Mouse (Mus musculus): ENCODE data around the gene Prkar2b.
"Not testable (repeated sequence)": the region's sequence is repeated elsewhere in the genome, so short reads cannot be mapped to it uniquely, and the experiment has no call there.

The Prkar2b gene

GRCm38 (mm10) chr12:32059707-32060106, 1.4 kb downstream of the Prkar2b start:
- no peak for DNase-seq

- DNase-seq = no peak
Measured at GRCm38 (mm10) chr12:32059135-32059534, 2.0 kb downstream of the Prkar2b start.

DNA sequence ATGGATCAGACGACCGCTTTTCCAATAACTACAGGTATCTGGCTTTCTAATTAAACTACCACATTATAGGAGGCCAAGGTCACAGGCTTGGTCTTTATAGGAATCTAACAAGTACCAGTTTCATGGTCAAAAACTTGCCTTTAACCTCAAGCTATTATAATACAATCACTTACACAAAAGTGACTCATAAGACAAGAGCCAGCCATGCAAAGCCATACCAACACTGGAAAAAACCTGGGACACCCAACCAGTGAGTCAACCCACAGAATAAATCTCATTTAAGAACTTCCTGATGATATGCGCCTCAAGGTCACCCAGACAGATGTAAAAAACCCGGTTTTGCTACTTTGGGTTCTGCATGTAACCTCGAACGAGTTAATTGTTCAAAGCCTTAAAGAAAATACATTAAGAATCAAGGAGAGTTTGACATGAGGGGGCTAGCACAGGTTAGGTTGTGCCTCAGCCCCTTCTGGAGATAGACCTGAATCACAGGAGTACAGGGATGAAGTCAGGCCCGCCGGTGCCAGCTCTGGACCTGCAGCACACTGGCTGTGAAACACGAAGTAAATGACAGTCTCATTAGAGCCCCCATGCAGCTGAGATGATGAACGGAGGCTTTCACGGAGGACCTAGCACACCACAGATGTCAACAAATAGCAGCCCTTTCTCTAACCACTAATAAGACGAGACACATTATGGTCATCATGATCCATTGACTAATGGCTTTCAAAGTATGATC, 3.5 kb downstream of the Prkar2b start:
- no peak for DNase-seq

GRCm38 (mm10) chr12:32055797-32056196, 5.3 kb downstream of the Prkar2b start:
- DNase-seq = no peak

DNA sequence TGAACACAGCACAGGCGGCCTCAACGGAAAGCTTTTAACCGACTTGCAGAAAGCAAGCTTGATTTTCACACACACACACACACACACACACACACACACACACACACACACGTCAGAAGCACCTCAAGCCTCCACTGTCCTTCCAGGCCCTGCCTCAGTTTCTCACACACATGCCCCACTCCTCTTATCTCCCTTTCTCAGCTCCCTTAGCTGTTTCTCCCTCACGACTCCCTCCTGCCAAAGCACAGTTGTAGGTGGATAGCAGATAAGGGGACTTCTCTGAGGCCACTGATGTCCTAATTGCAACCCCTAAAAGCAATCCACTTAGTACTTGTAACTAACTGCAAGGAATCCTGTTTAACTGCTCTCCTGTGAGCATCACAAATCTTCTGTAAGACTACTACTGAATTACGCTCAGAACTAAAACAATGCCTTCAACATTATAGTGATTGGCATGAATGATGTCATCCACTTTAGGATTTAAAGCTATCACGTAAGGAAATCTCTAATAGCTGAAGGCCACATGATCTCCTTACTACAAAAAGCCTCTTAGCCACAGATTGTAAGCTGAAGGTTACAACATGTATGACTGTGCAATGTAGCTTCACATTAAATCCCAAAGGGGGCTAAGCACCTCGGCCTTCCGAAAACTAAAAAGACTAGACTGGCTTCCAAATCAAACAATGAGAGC, 6.5 kb downstream of the Prkar2b start:
- no peak for DNase-seq

DNA sequence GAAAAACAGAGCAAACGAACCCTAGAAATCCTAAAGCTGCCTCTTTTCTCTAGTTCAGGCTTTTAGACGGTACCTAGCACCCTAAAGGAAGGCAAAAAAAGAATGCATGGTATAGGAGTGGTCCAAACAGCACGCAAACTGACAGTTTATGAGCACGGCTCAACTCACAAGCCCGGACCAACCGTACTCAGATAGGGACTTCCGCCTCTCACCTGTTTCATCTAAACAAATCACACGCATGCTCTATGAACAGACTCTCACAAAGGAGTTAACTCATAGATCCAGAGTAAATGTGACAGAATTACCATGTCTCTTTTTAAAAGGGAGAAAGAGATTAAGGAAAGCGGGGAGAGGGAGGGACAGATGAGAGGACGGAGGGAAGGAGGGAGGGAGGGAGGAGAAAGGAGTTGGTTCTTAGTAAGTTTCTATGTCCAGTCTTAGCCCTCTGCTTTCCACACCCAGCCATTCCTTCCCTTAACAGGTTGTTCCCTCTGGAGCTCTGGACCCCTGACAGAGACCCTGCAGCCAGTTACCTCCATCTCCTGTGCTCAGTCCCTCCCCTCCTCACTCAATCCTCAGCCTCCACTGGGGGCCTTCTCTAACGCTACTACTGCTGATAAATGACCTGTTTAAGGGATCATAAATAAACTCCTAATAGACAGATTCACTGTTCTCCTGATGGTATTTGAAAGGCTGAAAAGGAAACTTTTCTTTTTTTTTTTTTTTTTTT, 7.3 kb downstream of the Prkar2b start:
- no peak for DNase-seq

DNA sequence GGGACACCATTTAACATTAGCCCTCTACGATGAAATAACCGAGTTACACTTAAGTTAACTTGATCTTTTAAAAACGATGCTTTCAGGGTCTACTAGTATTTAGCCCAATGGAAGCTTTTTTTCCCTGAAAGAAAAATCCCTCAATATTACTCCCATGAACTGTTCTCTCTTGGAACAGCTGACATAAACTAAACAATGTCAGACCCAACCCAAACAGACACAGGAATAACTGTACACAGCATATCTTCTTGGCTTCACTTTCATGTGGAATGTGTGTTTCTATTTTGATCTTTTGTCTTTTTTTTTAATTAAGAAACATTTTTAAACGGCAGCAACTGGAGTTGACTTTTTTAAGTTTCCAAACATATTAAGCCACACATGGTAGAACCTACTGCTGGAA, 8.2 kb downstream of the Prkar2b start:
- DNase-seq = no peak

- no peak for DNase-seq
Measured at GRCm38 (mm10) chr12:32050165-32050564, 10.9 kb downstream of the Prkar2b start.

DNA sequence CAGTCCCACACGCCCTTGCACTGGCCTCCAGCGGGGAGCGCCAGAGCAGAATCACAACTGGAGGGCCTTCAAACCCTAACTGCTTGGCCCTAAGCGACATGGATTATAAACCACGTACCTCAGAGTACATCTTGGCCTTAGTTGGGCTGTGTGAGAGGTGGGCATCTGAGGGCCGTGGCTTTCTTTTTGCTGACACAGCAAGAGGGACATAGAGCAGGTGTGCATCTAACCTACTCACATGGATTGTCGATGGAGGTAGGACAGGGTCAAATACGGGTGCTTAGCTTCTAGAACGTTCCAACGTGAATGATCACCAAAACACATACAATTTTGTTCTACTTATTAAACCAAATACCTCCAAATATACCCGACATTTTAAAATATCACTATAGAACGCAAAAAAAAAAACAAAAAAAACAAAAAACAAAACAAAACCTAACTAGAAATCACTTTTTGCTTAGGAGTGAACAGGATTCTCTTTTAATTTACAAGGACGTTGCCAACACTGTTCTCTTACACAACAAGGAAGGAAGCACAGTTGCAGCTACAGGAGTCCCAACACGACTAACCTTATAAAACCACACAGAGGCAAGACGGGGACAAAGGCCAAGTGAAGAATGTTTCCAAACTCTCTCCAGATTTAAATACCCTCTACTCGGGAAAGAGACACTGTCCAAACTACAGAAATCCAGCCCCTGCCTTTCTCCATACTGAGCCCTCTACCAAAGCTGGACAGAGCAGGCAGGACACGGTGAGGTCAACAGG, 15.3 kb downstream of the Prkar2b start:
- DNase-seq = peak in 1 of 2 experiments; percentile 2

GRCm38 (mm10) chr12:32044487-32045134, 16.5 kb downstream of the Prkar2b start:
- no peak for DNase-seq

DNA sequence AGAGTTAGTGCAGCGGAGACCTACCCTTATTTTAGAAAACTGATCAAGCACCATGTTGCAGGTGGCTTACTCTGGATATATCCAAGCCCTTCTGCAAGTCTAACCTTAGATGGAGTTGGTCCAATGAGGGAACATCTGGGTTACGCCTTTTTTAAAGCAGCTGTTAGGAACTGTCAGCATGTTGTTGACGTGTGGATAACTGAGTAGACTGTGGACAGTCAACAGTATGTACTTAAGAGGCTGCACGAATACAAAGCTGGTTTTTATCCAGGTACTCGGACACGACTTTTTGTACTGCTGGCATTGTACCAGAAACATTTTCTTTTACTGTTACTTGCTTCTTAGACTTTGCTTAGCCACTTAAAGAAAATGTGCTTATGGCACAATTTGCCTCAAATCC, 27.6 kb downstream of the Prkar2b start:
- no peak for DNase-seq

GRCm38 (mm10) chr12:32032917-32033316, 28.2 kb downstream of the Prkar2b start:
- no peak for DNase-seq

DNA sequence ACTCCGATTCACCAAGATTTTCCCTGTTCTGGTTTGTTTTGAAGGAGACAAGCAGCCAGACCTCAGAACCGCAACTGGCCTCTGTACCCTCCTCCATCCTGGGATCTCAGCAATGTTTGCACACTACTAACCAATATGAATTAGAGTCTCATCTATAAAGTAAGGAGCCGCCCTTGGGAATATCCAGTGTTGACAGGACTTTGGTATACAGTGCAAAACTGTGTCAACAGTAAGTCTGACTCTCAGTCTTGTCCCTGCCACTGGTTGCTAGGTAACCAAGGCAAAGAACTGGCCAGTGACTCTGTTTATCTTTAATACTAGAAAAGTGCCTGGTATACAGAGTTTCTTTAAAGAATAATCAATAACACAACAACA, 42.7 kb downstream of the Prkar2b start:
- no peak for DNase-seq

- no peak for DNase-seq
Measured at GRCm38 (mm10) chr12:32017636-32018375, 43.3 kb downstream of the Prkar2b start.

DNA sequence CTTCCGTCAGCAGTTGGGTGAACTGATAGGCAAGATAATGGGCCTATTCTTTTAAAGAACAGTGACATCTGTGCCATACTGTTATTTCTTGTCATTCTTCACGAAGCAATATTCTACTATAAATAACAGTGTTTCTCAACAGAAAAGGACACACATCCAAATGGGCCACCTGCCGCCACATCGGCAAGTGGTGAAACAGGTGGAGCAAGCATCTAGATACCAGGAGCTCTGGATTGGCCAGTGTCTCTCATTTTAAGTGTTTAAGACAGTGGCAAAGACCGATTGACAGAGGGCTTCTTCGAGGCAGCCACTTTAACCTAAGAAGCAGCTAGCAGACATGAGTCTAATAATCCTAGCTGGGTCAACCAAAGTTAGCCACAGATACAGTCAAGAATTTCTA, 44.6 kb downstream of the Prkar2b start:
- DNase-seq = no peak

DNA sequence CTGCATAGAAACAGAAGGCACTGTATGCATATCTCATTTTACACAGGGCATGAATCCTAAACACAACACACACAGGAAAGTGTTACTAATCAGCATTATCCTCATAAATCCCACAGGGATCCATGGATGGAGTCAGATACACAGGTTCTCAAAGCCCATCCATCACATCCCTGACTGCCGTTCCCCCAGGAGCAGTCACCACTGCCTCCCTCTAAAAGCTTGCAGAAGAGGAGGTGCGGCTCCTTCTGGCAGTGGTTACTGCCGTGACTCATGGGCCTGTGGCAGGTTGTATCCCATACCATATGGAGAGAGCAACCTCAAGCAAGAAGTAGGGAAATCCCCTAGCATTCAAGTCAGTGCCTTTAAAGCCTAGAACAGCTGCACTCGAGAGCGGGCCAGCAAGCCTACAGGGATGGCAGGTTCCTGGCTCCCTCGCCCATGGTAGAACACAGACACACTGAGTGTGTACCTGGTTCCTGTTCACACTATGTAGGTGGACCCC, 45.8 kb downstream of the Prkar2b start:
- no peak for DNase-seq

GRCm38 (mm10) chr12:32014811-32015210, 46.3 kb downstream of the Prkar2b start:
- DNase-seq = no peak

DNA sequence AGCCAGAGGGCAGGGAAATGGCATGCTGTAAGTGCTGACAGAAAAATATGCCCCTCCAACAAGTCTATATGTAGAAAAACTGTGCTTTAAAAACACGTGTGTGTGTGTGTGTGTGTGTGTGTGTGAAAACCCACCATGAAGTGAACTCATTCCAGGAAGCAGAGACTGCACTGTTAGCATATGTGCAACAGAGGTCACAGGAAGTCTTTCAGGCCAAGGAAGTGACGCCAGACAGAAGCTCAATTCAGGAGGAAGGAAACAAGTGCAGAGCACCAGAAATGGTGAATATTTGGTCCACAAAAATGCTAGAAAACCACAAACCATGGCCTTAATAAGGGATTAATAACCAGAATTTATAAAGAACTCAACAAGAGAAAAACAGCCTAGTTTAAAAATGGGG, 48.9 kb downstream of the Prkar2b start:
- no peak for DNase-seq

- no peak for DNase-seq
Measured at GRCm38 (mm10) chr12:32011128-32011527, 50.0 kb downstream of the Prkar2b start.

DNA sequence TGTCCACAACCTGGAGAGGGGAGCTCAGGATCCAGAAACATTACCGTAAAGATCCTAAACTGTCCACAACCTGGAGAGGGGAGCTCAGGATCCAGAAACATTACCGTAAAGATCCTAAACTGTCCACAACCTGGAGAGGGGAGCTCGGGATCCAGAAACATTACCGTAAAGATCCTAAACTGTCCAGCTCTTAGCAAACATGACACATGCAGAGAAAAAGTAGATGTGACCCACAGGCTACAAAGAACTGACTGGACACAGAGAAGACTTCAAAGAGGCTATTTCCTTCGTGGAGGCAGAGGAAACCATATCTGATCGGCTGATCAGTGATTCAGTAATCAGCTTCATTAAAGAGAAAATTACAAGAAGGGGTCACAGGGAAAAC, 51.1 kb downstream of the Prkar2b start:
- DNase-seq = not testable (repeated sequence)

DNA sequence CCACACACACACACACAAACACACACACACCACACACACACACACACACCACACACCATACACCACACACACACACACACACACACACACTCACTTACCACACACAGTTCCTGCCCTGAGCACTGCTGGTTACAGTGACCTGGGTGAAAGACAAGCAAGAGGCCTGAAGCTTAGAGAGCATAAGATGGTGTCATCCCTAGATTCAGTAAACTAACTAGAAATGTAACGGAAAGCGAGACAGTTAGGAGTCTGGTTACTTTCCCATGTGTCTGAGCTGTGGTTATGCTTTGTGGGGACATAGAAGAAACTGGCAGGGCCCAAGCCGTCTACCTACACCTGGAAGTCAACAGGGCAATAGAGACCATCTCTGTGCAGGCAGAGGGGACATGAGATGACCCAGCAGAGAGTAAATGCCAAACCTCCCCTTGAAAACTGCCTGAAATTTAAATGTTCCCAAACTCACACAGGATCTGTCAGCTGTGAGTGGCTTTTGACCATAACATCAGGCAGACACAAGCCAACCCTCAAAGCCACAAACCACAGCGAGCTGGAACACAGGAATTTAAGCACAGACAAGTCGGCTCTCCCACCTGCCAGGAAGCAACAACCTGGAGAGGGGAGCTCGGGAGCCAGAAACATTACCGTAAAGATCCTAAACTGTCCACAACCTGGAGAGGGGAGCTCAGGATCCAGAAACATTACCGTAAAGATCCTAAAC, 51.7 kb downstream of the Prkar2b start:
- no peak for DNase-seq
